Mouse (Mus musculus) intestine, embryonic 14.5 days (tissue): ENCODE data around the gene Tada2b. TPM values are rescaled to one million over a fixed set of nuclear protein-coding genes. Genes with fewer than 3 reads are reported as not detected.

Experiments
- ATAC-seq: fragments of 200-750 bp; cut with Nextera tagmentation; replicated peaks from 2 replicates; pipeline ENCODE4 v1.8.0; 2017; ENCODE audit warnings: low read depth, moderate number of reproducible peaks, moderate TSS enrichment, moderate library complexity; ENCODE audit not compliant: low FRiP score, low TSS enrichment
- DNase-seq: peaks from one replicate; pipeline ENCODE4 v3.0.0-alpha.2; 2018; ENCODE audit warnings: low spot score
- H3K27ac ChIP-seq: fragments of 300-500 bp; sonication (generic); 2 replicates; pipeline ENCODE4 v1.5.1; 2014; ENCODE audit warnings: low read depth, mild to moderate bottlenecking, control low read depth
- H3K27me3 ChIP-seq: fragments of 300-500 bp; sonication (generic); replicated peaks from 2 replicates; pipeline ENCODE4 v1.6.1; 2014; ENCODE audit warnings: low read length, control low read depth; ENCODE audit not compliant: control insufficient read depth, insufficient read depth
- H3K36me3 ChIP-seq: fragments of 300-500 bp; sonication (generic); 2 replicates; pipeline ENCODE4 v1.6.1; 2014; ENCODE audit warnings: low read length, control low read depth; ENCODE audit not compliant: control insufficient read depth, insufficient read depth
- H3K4me1 ChIP-seq: fragments of 300-500 bp; sonication (generic); replicated peaks from 2 replicates; pipeline ENCODE4 v1.6.1; 2014; ENCODE audit warnings: low read length, control low read depth, mixed read lengths; ENCODE audit not compliant: control insufficient read depth, insufficient read depth
- H3K4me2 ChIP-seq: fragments of 300-500 bp; sonication (generic); 2 replicates; pipeline ENCODE4 v1.6.1; 2014; ENCODE audit warnings: low read length
- H3K4me3 ChIP-seq: fragments of 300-500 bp; sonication (generic); 2 replicates; pipeline ENCODE4 v1.5.1; 2014; ENCODE audit warnings: low read depth, low read length, control low read depth, mixed read lengths
- H3K9ac ChIP-seq: fragments of 300-500 bp; sonication (generic); 2 replicates; pipeline ENCODE4 v1.6.1; 2014; ENCODE audit warnings: mild to moderate bottlenecking, low read length
- H3K9me3 ChIP-seq: fragments of 300-500 bp; sonication (generic); 2 replicates; pipeline ENCODE4 v1.6.1; 2016; ENCODE audit warnings: low read length, control low read depth; ENCODE audit not compliant: control insufficient read depth
- WGBS: fragments of 180-500 bp; shearing (Covaris S2); extraction: QIAGEN DNeasy Blood & Tissue Kit; methylation state at CpG from one replicate; pipeline ENCODE4 v1.1.7; 2014; 5-methylcytosine and 5-hydroxymethylcytosine counted together
- polyA plus RNA-seq: library from polyadenylated mRNA; unstranded; fragments of >200 nt; fragmentation: Nextera tagmentation; extraction: Ambion mirVana; gene quantifications from 2 replicates; pipeline ENCODE4 v1.2.1, GENCODE M21; 2014

Gene Tada2b
- polyA plus RNA-seq, 1 experiment from 2014 or later = 2.8 TPM

- Histone ChIP-seq H3K36me3 (peaks cover 80% of the 10 kb centered on the region), H3K4me3 (no peak overlapping the region), H3K9ac (no peak overlapping the region), H3K4me1 (no peaks in the 10 kb centered on the region), H3K9me3 (no peaks in the 10 kb centered on the region), H3K4me2 (no peak overlapping the region), H3K27me3 (no peaks in the 10 kb centered on the region), H3K27ac (no peak overlapping the region)
- 87% methylated on average over 3 of the region's 3 CpGs for WGBS
- ATAC-seq = no peak
- no peak for DNase-seq
Observed at GRCm38 (mm10) chr5:36519751-36520150, 35.7 kb upstream of the Tada2b start.

- Histone ChIP-seq H3K9me3 (no peaks in the 10 kb centered on the region), H3K9ac (no peak overlapping the region), H3K36me3 (peaks cover 84% of the 10 kb centered on the region)
Observed at GRCm38 (mm10) chr5:36517596-36517995, 33.5 kb upstream of the Tada2b start.

GRCm38 (mm10) chr5:36515558-36515957 is 31.5 kb upstream of the Tada2b start:
- WGBS = 85% methylated on average over 5 of the region's 5 CpGs
- no peaks in the 10 kb centered on the region for H3K9me3 ChIP-seq
- DNase-seq (no peak), ATAC-seq (no peak)
- peaks cover 84% of the 10 kb centered on the region for H3K36me3 ChIP-seq
- no peak overlapping the region for H3K27ac ChIP-seq
- H3K9ac ChIP-seq = no peak overlapping the region
- H3K4me2 ChIP-seq = no peak overlapping the region
- no peak overlapping the region for H3K4me3 ChIP-seq
- H3K27me3 ChIP-seq = no peaks in the 10 kb centered on the region
- no peaks in the 10 kb centered on the region for H3K4me1 ChIP-seq

More at GRCm38 (mm10) chr5:36517596-36517995, 33.5 kb upstream of the Tada2b start:
- H3K4me3 ChIP-seq = no peak overlapping the region
- no peak for ATAC-seq
- no peak overlapping the region for H3K4me2 ChIP-seq
- no peak for DNase-seq
- no peaks in the 10 kb centered on the region for H3K4me1 ChIP-seq
- no peaks in the 10 kb centered on the region for H3K27me3 ChIP-seq
- WGBS = 93% methylated on average over 3 of the region's 3 CpGs
- H3K27ac ChIP-seq = no peak overlapping the region

GRCm38 (mm10) chr5:36515126-36515525 is 31.0 kb upstream of the Tada2b start:
- no peak overlapping the region for H3K27ac ChIP-seq
- H3K9ac ChIP-seq = no peak overlapping the region
- no peak overlapping the region for H3K4me2 ChIP-seq
- no peak for DNase-seq
- no peak for ATAC-seq
- 90% methylated on average over 1 of the region's 1 CpGs for WGBS
- H3K4me3 ChIP-seq = no peak overlapping the region
- H3K4me1 ChIP-seq = no peaks in the 10 kb centered on the region
- H3K9me3 ChIP-seq = no peaks in the 10 kb centered on the region
- H3K27me3 ChIP-seq = no peaks in the 10 kb centered on the region
- H3K36me3 ChIP-seq = peaks cover 84% of the 10 kb centered on the region

GRCm38 (mm10) chr5:36510956-36511355 is 26.9 kb upstream of the Tada2b start:
- Histone ChIP-seq H3K36me3 (peaks cover 84% of the 10 kb centered on the region), H3K4me2 (no peak overlapping the region), H3K4me3 (no peak overlapping the region), H3K27me3 (no peaks in the 10 kb centered on the region), H3K27ac (no peak overlapping the region), H3K4me1 (no peaks in the 10 kb centered on the region), H3K9me3 (no peaks in the 10 kb centered on the region), H3K9ac (no peak overlapping the region)
- WGBS = 94% methylated on average over 2 of the region's 2 CpGs
- DNase-seq (no peak), ATAC-seq (no peak)

GRCm38 (mm10) chr5:36508351-36508750 is 24.3 kb upstream of the Tada2b start:
- H3K9ac ChIP-seq = no peak overlapping the region
- no peaks in the 10 kb centered on the region for H3K9me3 ChIP-seq
- no peak overlapping the region for H3K4me2 ChIP-seq
- H3K36me3 ChIP-seq = peaks cover 85% of the 10 kb centered on the region
- no peak overlapping the region for H3K27ac ChIP-seq
- no peaks in the 10 kb centered on the region for H3K27me3 ChIP-seq
- 93% methylated on average over 10 of the region's 10 CpGs for WGBS
- no peak for DNase-seq
- no peaks in the 10 kb centered on the region for H3K4me1 ChIP-seq
- no peak for ATAC-seq
- H3K4me3 ChIP-seq = no peak overlapping the region

GRCm38 (mm10) chr5:36505643-36506042 is 21.6 kb upstream of the Tada2b start:
- peaks cover 74% of the 10 kb centered on the region for H3K36me3 ChIP-seq
- no peaks in the 10 kb centered on the region for H3K9me3 ChIP-seq
- H3K4me3 ChIP-seq = no peak overlapping the region
- DNase-seq (no peak), ATAC-seq (no peak)
- 71% methylated on average over 5 of the region's 5 CpGs for WGBS
- no peak overlapping the region for H3K27ac ChIP-seq
- H3K9ac ChIP-seq = no peak overlapping the region
- H3K4me2 ChIP-seq = no peak overlapping the region
- H3K4me1 ChIP-seq = no peaks in the 10 kb centered on the region
- no peaks in the 10 kb centered on the region for H3K27me3 ChIP-seq

GRCm38 (mm10) chr5:36505235-36505634 is 21.1 kb upstream of the Tada2b start:
- peaks cover 75% of the 10 kb centered on the region for H3K36me3 ChIP-seq
- 87% methylated on average over 7 of the region's 7 CpGs for WGBS
- no peak overlapping the region for H3K4me2 ChIP-seq
- no peak for ATAC-seq
- H3K4me3 ChIP-seq = no peak overlapping the region
- DNase-seq = no peak
- no peak overlapping the region for H3K27ac ChIP-seq
- no peaks in the 10 kb centered on the region for H3K9me3 ChIP-seq
- H3K27me3 ChIP-seq = no peaks in the 10 kb centered on the region
- no peaks in the 10 kb centered on the region for H3K4me1 ChIP-seq
- H3K9ac ChIP-seq = no peak overlapping the region

- H3K4me3 ChIP-seq = no peak overlapping the region
- no peak overlapping the region for H3K27ac ChIP-seq
- no peaks in the 10 kb centered on the region for H3K27me3 ChIP-seq
- ATAC-seq = no peak
- no peaks in the 10 kb centered on the region for H3K4me1 ChIP-seq
- WGBS = 96% methylated on average over 9 of the region's 9 CpGs
- peaks cover 65% of the 10 kb centered on the region for H3K36me3 ChIP-seq
- no peaks in the 10 kb centered on the region for H3K9me3 ChIP-seq
- no peak for DNase-seq
- no peak overlapping the region for H3K9ac ChIP-seq
- H3K4me2 ChIP-seq = no peak overlapping the region
Observed at GRCm38 (mm10) chr5:36494709-36495108, 10.6 kb upstream of the Tada2b start.
